Mouse (Mus musculus) kidney, embryonic 14.5 days (tissue): ENCODE data around the gene AC134908.4. TPM values are rescaled to one million over a fixed set of nuclear protein-coding genes. Genes with fewer than 3 reads are reported as not detected.

Experiments used
- ATAC-seq: fragments of 200-750 bp; cut with Nextera tagmentation; 2 replicates; pipeline ENCODE4 v1.8.0; 2017; ENCODE audit warnings: moderate number of reproducible peaks, mild to moderate bottlenecking, moderate TSS enrichment, moderate library complexity; ENCODE audit not compliant: low FRiP score, low TSS enrichment
- H3K27ac ChIP-seq: fragments of 300-500 bp; sonication (generic); 2 replicates; pipeline ENCODE4 v1.5.1; 2014; ENCODE audit warnings: low read depth, mild to moderate bottlenecking, low read length, moderate library complexity, mixed read lengths
- H3K27me3 ChIP-seq: fragments of 300-500 bp; sonication (generic); 2 replicates; pipeline ENCODE4 v1.6.1; 2014; ENCODE audit warnings: mild to moderate bottlenecking, low read length; ENCODE audit not compliant: control insufficient read depth, insufficient read depth
- H3K36me3 ChIP-seq: fragments of 300-500 bp; sonication (generic); 2 replicates; pipeline ENCODE4 v1.6.1; 2014; ENCODE audit warnings: low read length, mixed read lengths; ENCODE audit not compliant: control insufficient read depth, insufficient read depth
- H3K4me1 ChIP-seq: fragments of 300-500 bp; sonication (generic); 2 replicates; pipeline ENCODE4 v1.6.1; 2014; ENCODE audit warnings: low read length, mixed read lengths; ENCODE audit not compliant: control insufficient read depth, insufficient read depth
- H3K4me2 ChIP-seq: fragments of 300-500 bp; sonication (generic); replicated peaks from 2 replicates; pipeline ENCODE4 v1.6.1; 2014; ENCODE audit warnings: low read depth, mild to moderate bottlenecking, low read length
- H3K4me3 ChIP-seq: fragments of 300-500 bp; sonication (generic); 2 replicates; pipeline ENCODE4 v1.5.1; 2014; ENCODE audit warnings: mild to moderate bottlenecking, low read length
- H3K9ac ChIP-seq: fragments of 300-500 bp; sonication (generic); 2 replicates; pipeline ENCODE4 v1.6.1; 2014; ENCODE audit warnings: low read depth, mild to moderate bottlenecking, low read length, moderate library complexity
- H3K9me3 ChIP-seq: fragments of 300-500 bp; sonication (generic); 2 replicates; pipeline ENCODE4 v1.6.1; 2016; ENCODE audit warnings: low read length; ENCODE audit not compliant: control insufficient read depth
- WGBS: fragments of 180-500 bp; shearing (Covaris S2); extraction: QIAGEN DNeasy Blood & Tissue Kit; methylation state at CpG from one replicate; pipeline ENCODE4 v1.1.7; 2014; 5-methylcytosine and 5-hydroxymethylcytosine counted together
- polyA plus RNA-seq: library from polyadenylated mRNA; unstranded; fragments of >200 nt; fragmentation: Nextera tagmentation; extraction: Ambion mirVana; gene quantifications from 2 replicates; pipeline ENCODE4 v1.2.1, GENCODE M21; 2014

Gene AC134908.4
- polyA plus RNA-seq, 1 experiment from 2014 or later, result not detected

GRCm38 (mm10) chr17:25827546-25828222 lies 32.2 kb upstream of the AC134908.4 start:
- Histone ChIP-seq H3K27ac (no peak overlapping the region), H3K9ac (peak overlapping the region; percentile 77; the same call in 1 of the 2 replicates), H3K4me2 (peak overlapping the region; percentile 77), H3K36me3 (peaks cover 49% of the 10 kb centered on the region), H3K4me3 (no peak overlapping the region), H3K27me3 (no peaks in the 10 kb centered on the region), H3K9me3 (no peaks in the 10 kb centered on the region), H3K4me1 (peaks cover 42% of the 10 kb centered on the region)
- 94% methylated on average over 22 of the region's 22 CpGs for WGBS
- no peak for ATAC-seq

GRCm38 (mm10) chr17:25827011-25827410 lies 31.6 kb upstream of the AC134908.4 start:
- Histone ChIP-seq H3K4me2 (no peak overlapping the region), H3K4me1 (peaks cover 42% of the 10 kb centered on the region), H3K27me3 (no peaks in the 10 kb centered on the region), H3K4me3 (no peak overlapping the region), H3K9ac (no peak overlapping the region), H3K9me3 (no peaks in the 10 kb centered on the region), H3K27ac (no peak overlapping the region), H3K36me3 (peaks cover 49% of the 10 kb centered on the region)
- WGBS, result 94% methylated on average over 13 of the region's 13 CpGs
- no peak for ATAC-seq

GRCm38 (mm10) chr17:25825984-25826570 lies 30.6 kb upstream of the AC134908.4 start:
- no peak overlapping the region for H3K9ac ChIP-seq
- no peak overlapping the region for H3K4me3 ChIP-seq
- no peaks in the 10 kb centered on the region for H3K9me3 ChIP-seq
- H3K4me1 ChIP-seq, result peaks cover 33% of the 10 kb centered on the region
- WGBS, result 96% methylated on average over 27 of the region's 27 CpGs
- no peak overlapping the region for H3K4me2 ChIP-seq
- ATAC-seq, result no peak
- no peaks in the 10 kb centered on the region for H3K27me3 ChIP-seq
- H3K27ac ChIP-seq, result no peak overlapping the region
- peaks cover 43% of the 10 kb centered on the region for H3K36me3 ChIP-seq

GRCm38 (mm10) chr17:25825311-25825710 lies 29.9 kb upstream of the AC134908.4 start:
- no peak overlapping the region for H3K4me3 ChIP-seq
- 87% methylated on average over 6 of the region's 6 CpGs for WGBS
- H3K9ac ChIP-seq, result no peak overlapping the region
- H3K4me2 ChIP-seq, result no peak overlapping the region
- peaks cover 26% of the 10 kb centered on the region for H3K4me1 ChIP-seq
- peaks cover 35% of the 10 kb centered on the region for H3K36me3 ChIP-seq
- H3K9me3 ChIP-seq, result no peaks in the 10 kb centered on the region
- H3K27ac ChIP-seq, result no peak overlapping the region
- no peak for ATAC-seq
- H3K27me3 ChIP-seq, result peaks cover 2% of the 10 kb centered on the region

GRCm38 (mm10) chr17:25824362-25825142 lies 29.1 kb upstream of the AC134908.4 start:
- ATAC-seq, result no peak

GRCm38 (mm10) chr17:25823452-25823851 lies 28.0 kb upstream of the AC134908.4 start, which contains the start of gene Wdr24:
Wdr24 (plus strand) TSS chr17:25823627.
- peak; percentile 44; the same call in 1 of the 2 replicates for ATAC-seq
- WGBS, result under 1% methylated on average over 18 of the region's 18 CpGs
- Histone ChIP-seq H3K9ac (peak within 1 kb of the TSS; percentile 76), H3K27me3 (peaks cover 21% of the 10 kb centered on the region), H3K27ac (no peak within 1 kb of the TSS), H3K4me1 (peaks cover 20% of the 10 kb centered on the region), H3K4me2 (peak within 1 kb of the TSS; percentile 98), H3K9me3 (no peaks in the 10 kb centered on the region), H3K36me3 (peaks cover 27% of the 10 kb centered on the region), H3K4me3 (peak within 1 kb of the TSS; percentile 79)

More at GRCm38 (mm10) chr17:25824362-25825142, 29.1 kb upstream of the AC134908.4 start:
- H3K4me2 ChIP-seq, result peak overlapping the region; percentile 98
- peaks cover 10% of the 10 kb centered on the region for H3K27me3 ChIP-seq
- H3K36me3 ChIP-seq, result peaks cover 28% of the 10 kb centered on the region
- WGBS, result 72% methylated on average over 17 of the region's 17 CpGs
- H3K4me3 ChIP-seq, result peak overlapping the region; percentile 79
- no peak overlapping the region for H3K27ac ChIP-seq
- H3K9ac ChIP-seq, result peak overlapping the region; percentile 76; the same call in 1 of the 2 replicates
- H3K9me3 ChIP-seq, result no peaks in the 10 kb centered on the region
- H3K4me1 ChIP-seq, result peaks cover 21% of the 10 kb centered on the region

GRCm38 (mm10) chr17:25818851-25819780 lies 23.7 kb upstream of the AC134908.4 start:
- ATAC-seq, result no peak
- WGBS, result 6% methylated on average over 46 of the region's 46 CpGs
- no peaks in the 10 kb centered on the region for H3K36me3 ChIP-seq
- no peak overlapping the region for H3K9ac ChIP-seq
- peak overlapping the region; percentile 9; the same call in 1 of the 2 replicates for H3K4me3 ChIP-seq
- no peak overlapping the region for H3K27ac ChIP-seq
- peak overlapping the region; percentile 32 for H3K4me2 ChIP-seq
- H3K27me3 ChIP-seq, result peaks cover 34% of the 10 kb centered on the region
- peaks cover 4% of the 10 kb centered on the region for H3K4me1 ChIP-seq
- H3K9me3 ChIP-seq, result no peaks in the 10 kb centered on the region

GRCm38 (mm10) chr17:25817662-25818061 lies 22.2 kb upstream of the AC134908.4 start:
- H3K27ac ChIP-seq, result no peak overlapping the region
- 83% methylated on average over 11 of the region's 11 CpGs for whole genome bisulfite sequencing
- H3K9ac ChIP-seq, result no peak overlapping the region
- H3K36me3 ChIP-seq, result no peaks in the 10 kb centered on the region
- H3K4me3 ChIP-seq, result no peak overlapping the region
- 0 out of 2 replicates have a peak, but pooled peaks cover 3% of the 10 kb centered on the region for H3K4me1 ChIP-seq
- H3K27me3 ChIP-seq, result peaks cover 34% of the 10 kb centered on the region
- ATAC-seq, result no peak
- no peak overlapping the region for H3K4me2 ChIP-seq
- H3K9me3 ChIP-seq, result no peaks in the 10 kb centered on the region
